In genomic region chr6:100204436-100204835, GRCm38 (mm10) we compare ENCODE assay signal across 11 mouse cellular contexts.
DNase-seq lines count a peak whose midpoint lies in the region; ATAC-seq lines count a peak whose summit lies in the region.
"Had no signal": no experiment of that assay in that cellular context is flagged by ENCODE, and none has a peak within 500 bp of the region (broad histone marks: within the 10 kb centered on the region; RNA-seq: fewer than 3 reads in every experiment).

No protein-coding gene starts in this region.

- no peaks in the 10 kb centered on the region for H3K36me3 ChIP-seq in embryonic facial prominence, embryonic 14.5 days (ENCODE audit: control insufficient read depth, insufficient read depth, low read length)
- no peaks in the 10 kb centered on the region for H3K36me3 ChIP-seq in embryonic facial prominence, embryonic 10.5 days (replicated peaks)
- no peaks in the 10 kb centered on the region for H3K36me3 ChIP-seq in kidney, embryonic 16.5 days (ENCODE audit: insufficient read depth, low read length)
- H3K36me3 ChIP-seq: limb, embryonic 15.5 days had no signal

- DNase-seq in embryonic facial prominence, embryonic 14.5 days (ENCODE audit: low spot score): peak; percentile 66
- no peak for DNase-seq in embryonic facial prominence, embryonic 10.5 days (ENCODE audit: low spot score)
- peak; percentile 37 for DNase-seq in ovary, postnatal 14 days (ENCODE audit: low spot score)
- DNase-seq in ovary, postnatal 10 days (ENCODE audit: low spot score): no peak
- DNase-seq in lung, postnatal 4 days: peak; percentile 64 to 79
- no peak for DNase-seq in B cell, adult 2 months
- DNase-seq in layer of hippocampus, postnatal 36 days: no peak
- DNase-seq: cerebellum, adult 9-11 months had no signal

- H3K27me3 ChIP-seq in embryonic facial prominence, embryonic 14.5 days (replicated peaks; ENCODE audit: control insufficient read depth, insufficient read depth, low read length): no peaks in the 10 kb centered on the region
- H3K27me3 ChIP-seq in embryonic facial prominence, embryonic 10.5 days (replicated peaks; ENCODE audit: low read depth, poor library complexity, severe bottlenecking): peaks cover 93% of the 10 kb centered on the region
- peaks cover 16% of the 10 kb centered on the region for H3K27me3 ChIP-seq in kidney, embryonic 16.5 days (ENCODE audit: insufficient read depth, low read length)

- H3K4me2 ChIP-seq in embryonic facial prominence, embryonic 14.5 days (ENCODE audit: low read depth, low read length): no peak overlapping the region
- H3K4me2 ChIP-seq in kidney, embryonic 16.5 days (replicated peaks; ENCODE audit: low read depth, low read length): no peak overlapping the region
- H3K4me2 ChIP-seq: limb, embryonic 15.5 days had no signal

- H3K4me3 ChIP-seq in embryonic facial prominence, embryonic 14.5 days (ENCODE audit: low read depth, low read length): no peak overlapping the region
- H3K4me3 ChIP-seq in embryonic facial prominence, embryonic 10.5 days: no peak overlapping the region
- no peak overlapping the region for H3K4me3 ChIP-seq in kidney, embryonic 16.5 days (ENCODE audit: low read length)
- H3K4me3 ChIP-seq: limb, embryonic 15.5 days had no signal

- no peaks in the 10 kb centered on the region for H3K9me3 ChIP-seq in embryonic facial prominence, embryonic 14.5 days (ENCODE audit: control insufficient read depth, low read length)
- H3K9me3 ChIP-seq in embryonic facial prominence, embryonic 10.5 days: no peaks in the 10 kb centered on the region
- no peaks in the 10 kb centered on the region for H3K9me3 ChIP-seq in kidney, embryonic 16.5 days (ENCODE audit: low read length)
- H3K9me3 ChIP-seq: limb, embryonic 15.5 days had no signal

- no peak overlapping the region for H3K27ac ChIP-seq in embryonic facial prominence, embryonic 14.5 days (replicated peaks; ENCODE audit: low read depth, low read length)
- H3K27ac ChIP-seq in embryonic facial prominence, embryonic 10.5 days (replicated peaks): no peak overlapping the region
- no peak overlapping the region for H3K27ac ChIP-seq in kidney, embryonic 16.5 days (ENCODE audit: low read length)
- H3K27ac ChIP-seq: limb, embryonic 15.5 days had no signal

- WGBS in embryonic facial prominence, embryonic 14.5 days: 38% methylated on average over 7 of the region's 7 CpGs
- WGBS in embryonic facial prominence, embryonic 10.5 days: 76% methylated on average over 7 of the region's 7 CpGs
- WGBS in kidney, embryonic 16.5 days: 22% methylated on average over 7 of the region's 7 CpGs

- peaks cover 18% of the 10 kb centered on the region for H3K4me1 ChIP-seq in embryonic facial prominence, embryonic 14.5 days (ENCODE audit: control insufficient read depth, insufficient read depth, low read length)
- peaks cover 37% of the 10 kb centered on the region for H3K4me1 ChIP-seq in embryonic facial prominence, embryonic 10.5 days
- H3K4me1 ChIP-seq in kidney, embryonic 16.5 days (ENCODE audit: insufficient read depth, low read length): peaks cover 21% of the 10 kb centered on the region

- peak; percentile 48 for ATAC-seq in embryonic facial prominence, embryonic 14.5 days (ENCODE audit: low read depth)
- ATAC-seq in kidney, embryonic 16.5 days (ENCODE audit: low FRiP score, low TSS enrichment): 0 out of 2 replicates have a peak, but pooled peaks have one; percentile 28
- ATAC-seq: midbrain, embryonic 16.5 days had no signal

- H3K9ac ChIP-seq in embryonic facial prominence, embryonic 14.5 days (ENCODE audit: low read depth, low read length): no peak overlapping the region
- H3K9ac ChIP-seq in kidney, embryonic 16.5 days (replicated peaks; ENCODE audit: low read length): no peak overlapping the region
- H3K9ac ChIP-seq: limb, embryonic 15.5 days had no signal

Comparison
In these comparisons a context has a peak if more than half of its experiments do, and no peak if none do; other contexts are left out.
1. DNase-seq: peak in embryonic facial prominence, embryonic 14.5 days (single experiment), ovary, postnatal 14 days (single experiment) and lung, postnatal 4 days (2 of 2); none in embryonic facial prominence, embryonic 10.5 days (single experiment), ovary, postnatal 10 days (single experiment), B cell, adult 2 months (0 of 2) and layer of hippocampus, postnatal 36 days (0 of 2).